In the genomic region with DNA sequence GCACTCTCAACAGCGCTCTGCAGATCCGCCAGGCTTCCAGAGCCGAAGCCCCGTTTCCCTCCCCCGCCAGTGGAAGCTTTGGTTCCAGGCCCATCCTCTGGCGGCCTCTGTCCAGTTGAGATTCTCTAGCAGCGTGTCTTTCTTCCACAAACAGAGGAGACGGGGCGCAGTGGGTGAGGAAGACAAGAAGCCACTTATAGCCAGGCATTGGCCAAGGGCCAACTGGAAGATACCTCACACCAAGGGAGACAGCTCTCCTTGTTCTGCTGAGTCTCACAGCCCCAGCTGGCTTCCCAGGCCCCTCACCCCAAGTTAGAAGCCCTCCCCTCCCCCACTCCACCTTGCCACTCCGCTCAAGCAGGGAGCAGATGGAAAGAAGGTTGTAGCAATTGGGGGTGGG, we compare ENCODE assay signal across 10 mouse cellular contexts. TPM values are rescaled to one million over a fixed set of nuclear protein-coding genes. Genes with fewer than 3 reads are reported as not detected.
DNase-seq lines count a peak whose midpoint lies in the region; ATAC-seq lines count a peak whose summit lies in the region.
"Had no signal": no experiment of that assay in that cellular context is flagged by ENCODE, and none has a peak within 500 bp of the region (broad histone marks: within the 10 kb centered on the region; RNA-seq: fewer than 3 reads in every experiment).

No protein-coding gene starts in this region.

- 10% methylated on average over 10 of the region's 10 CpGs for WGBS in limb, embryonic 12.5 days
- 8% methylated on average over 10 of the region's 10 CpGs for WGBS in limb, embryonic 10.5 days
- WGBS in stomach, embryonic 15.5 days = 5% methylated on average over 10 of the region's 10 CpGs

- no peaks in the 10 kb centered on the region for H3K36me3 ChIP-seq in limb, embryonic 12.5 days
- no peaks in the 10 kb centered on the region for H3K36me3 ChIP-seq in limb, embryonic 10.5 days
- no peaks in the 10 kb centered on the region for H3K36me3 ChIP-seq in stomach, embryonic 15.5 days
- H3K36me3 ChIP-seq: G1E had no signal

- peaks cover 19% of the 10 kb centered on the region for H3K4me1 ChIP-seq in limb, embryonic 12.5 days (replicated peaks)
- H3K4me1 ChIP-seq in limb, embryonic 10.5 days = peaks cover 19% of the 10 kb centered on the region
- H3K4me1 ChIP-seq in stomach, embryonic 15.5 days = peaks cover 23% of the 10 kb centered on the region
- H3K4me1 ChIP-seq: megakaryocyte, embryonic 14.5 days had no signal

- no peak overlapping the region for H3K4me3 ChIP-seq in limb, embryonic 12.5 days (replicated peaks)
- no peak overlapping the region for H3K4me3 ChIP-seq in limb, embryonic 10.5 days
- H3K4me3 ChIP-seq in stomach, embryonic 15.5 days (replicated peaks) = no peak overlapping the region
- H3K4me3 ChIP-seq: megakaryocyte, embryonic 14.5 days had no signal

- H3K9me3 ChIP-seq in limb, embryonic 12.5 days = no peaks in the 10 kb centered on the region
- H3K9me3 ChIP-seq in limb, embryonic 10.5 days (replicated peaks) = no peaks in the 10 kb centered on the region
- H3K9me3 ChIP-seq in stomach, embryonic 15.5 days = no peaks in the 10 kb centered on the region
- H3K9me3 ChIP-seq: megakaryocyte, embryonic 14.5 days had no signal

- intact Hi-C loops in left cerebral cortex, postnatal 36 days (cut with DNase I) = loop anchor here (1.0 to 10.0 kb wide), 5 partner anchors 70 to 477 kb away; no protein-coding TSS in a partner anchor

- no peak for DNase-seq in limb, embryonic 10.5 days (ENCODE audit: low spot score)
- peak; percentile 71 to 86 for DNase-seq in frontal cortex, postnatal 10 days (ENCODE audit: low spot score in 2 of 2)
- DNase-seq in left cerebral cortex, postnatal 36 days (ENCODE audit: low spot score in 2 of 2) = peak; percentile 68 to 70
- no peak for DNase-seq in ovary, adult 18-20 months (ENCODE audit: low spot score)
- no peak for DNase-seq in adrenal gland, postnatal 14 days
- DNase-seq in adrenal gland, postnatal 25 days = no peak

- H3K9ac ChIP-seq in limb, embryonic 12.5 days (replicated peaks) = no peak overlapping the region
- H3K9ac ChIP-seq in stomach, embryonic 15.5 days = no peak overlapping the region

- H3K27ac ChIP-seq in limb, embryonic 12.5 days = no peak overlapping the region
- H3K27ac ChIP-seq in limb, embryonic 10.5 days = no peak overlapping the region
- H3K27ac ChIP-seq in stomach, embryonic 15.5 days = no peak overlapping the region

- peak overlapping the region; percentile 56; the same call in 1 of the 2 replicates for H3K4me2 ChIP-seq in limb, embryonic 12.5 days
- peak overlapping the region; percentile 53 for H3K4me2 ChIP-seq in stomach, embryonic 15.5 days

- ATAC-seq in limb, embryonic 12.5 days (ENCODE audit: insufficient number of reproducible peaks, insufficient read depth, low FRiP score, low TSS enrichment, low read depth) = no peak
- ATAC-seq in stomach, embryonic 15.5 days (ENCODE audit: insufficient read depth, low FRiP score, low read depth) = peak; percentile 9; the same call in 1 of the 2 replicates

- peaks cover 99% of the 10 kb centered on the region for H3K27me3 ChIP-seq in limb, embryonic 12.5 days
- H3K27me3 ChIP-seq in limb, embryonic 10.5 days (ENCODE audit: low read depth, poor library complexity, severe bottlenecking) = peaks cover 97% of the 10 kb centered on the region
- H3K27me3 ChIP-seq in stomach, embryonic 15.5 days (replicated peaks) = peaks cover 58% of the 10 kb centered on the region

RNA-seq across cellular contexts. Expression of gene Sez6l, which starts 0.8 kb away (rescaled TPM):
- polyA plus RNA-seq in limb, embryonic 12.5 days (2016; fragmentation: Nextera tagmentation; extraction: Ambion mirVana) = 0.08 and 0.15 TPM in 2 replicates
- polyA plus RNA-seq in limb, embryonic 10.5 days (2016; fragmentation: Nextera tagmentation; extraction: Ambion mirVana) = 0.09 and 0.16 TPM in 2 replicates
- 100 to 1,000 TPM; 163 to 173 TPM for total RNA-seq in left cerebral cortex, postnatal 36 days (2021)
- polyA plus RNA-seq in stomach, embryonic 15.5 days (2015; fragmentation: Nextera tagmentation; extraction: Ambion mirVana) = 2.0 and 2.3 TPM in 2 replicates
- total RNA-seq in adrenal gland, postnatal 14 days (2021) = 4.3 and 4.4 TPM in 2 replicates
- 4.3 and 4.6 TPM in 2 replicates for total RNA-seq in adrenal gland, postnatal 25 days (2021)
- polyA plus RNA-seq: G1E had no signal

Comparison
In these comparisons a context has a peak if more than half of its experiments do, and no peak if none do; other contexts are left out.
1. DNase-seq: peak in frontal cortex, postnatal 10 days (2 of 2) and left cerebral cortex, postnatal 36 days (2 of 2); none in limb, embryonic 10.5 days (single experiment), ovary, adult 18-20 months (single experiment), adrenal gland, postnatal 14 days (single experiment) and adrenal gland, postnatal 25 days (single experiment).
2. RNA of gene Sez6l, which starts 0.8 kb away (total RNA-seq): 163 to 173 TPM in left cerebral cortex, postnatal 36 days; 4.3 to 4.6 TPM in adrenal gland, postnatal 25 days and 4.3 to 4.4 TPM in adrenal gland, postnatal 14 days; every median in the first group is over 10 times any median in the second.